Mouse (Mus musculus) stomach, embryonic 16.5 days (tissue): Measurements from ENCODE around the gene Cpz. TPM values are rescaled to one million over a fixed set of nuclear protein-coding genes. Genes with fewer than 3 reads are reported as not detected.

Experiments used
- ATAC-seq: fragments of 200-750 bp; cut with Nextera tagmentation; 2 replicates; pipeline ENCODE4 v1.8.0; 2017; ENCODE audit warnings: moderate number of reproducible peaks, moderate TSS enrichment; ENCODE audit not compliant: insufficient read depth, low FRiP score
- H3K27ac ChIP-seq: fragments of 300-500 bp; sonication (generic); 2 replicates; pipeline ENCODE4 v1.5.1; 2014; ENCODE audit warnings: low read length
- H3K27me3 ChIP-seq: fragments of 300-500 bp; sonication (generic); 2 replicates; pipeline ENCODE4 v1.6.1; 2014; ENCODE audit warnings: low read length, control low read depth, mixed read lengths; ENCODE audit not compliant: control insufficient read depth, insufficient read depth
- H3K36me3 ChIP-seq: fragments of 300-500 bp; sonication (generic); 2 replicates; pipeline ENCODE4 v1.6.1; 2014; ENCODE audit warnings: low read length; ENCODE audit not compliant: control insufficient read depth, insufficient read depth
- H3K4me1 ChIP-seq: fragments of 300-500 bp; sonication (generic); 2 replicates; pipeline ENCODE4 v1.6.1; 2014; ENCODE audit warnings: low read length, control low read depth, mixed read lengths; ENCODE audit not compliant: control insufficient read depth, insufficient read depth
- H3K4me2 ChIP-seq: fragments of 300-500 bp; sonication (generic); 2 replicates; pipeline ENCODE4 v1.6.1; 2014; ENCODE audit warnings: low read depth, low read length, mixed read lengths
- H3K4me3 ChIP-seq: fragments of 300-500 bp; sonication (generic); replicated peaks from 2 replicates; pipeline ENCODE4 v1.5.1; 2014; ENCODE audit warnings: mild to moderate bottlenecking, low read length
- H3K9ac ChIP-seq: fragments of 300-500 bp; sonication (generic); 2 replicates; pipeline ENCODE4 v1.6.1; 2014; ENCODE audit warnings: low read length
- H3K9me3 ChIP-seq: fragments of 300-500 bp; sonication (generic); replicated peaks from 2 replicates; pipeline ENCODE4 v1.6.1; 2016; ENCODE audit warnings: low read length, control low read depth; ENCODE audit not compliant: control insufficient read depth
- WGBS: fragments of 180-500 bp; shearing (Covaris S2); extraction: QIAGEN DNeasy Blood & Tissue Kit; methylation state at CpG from one replicate; pipeline ENCODE4 v1.1.7; 2014; 5-methylcytosine and 5-hydroxymethylcytosine counted together
- polyA plus RNA-seq: library from polyadenylated mRNA; unstranded; fragments of >200 nt; fragmentation: Nextera tagmentation; extraction: Ambion mirVana; gene quantifications from 2 replicates; pipeline ENCODE4 v1.2.1, GENCODE M21; 2015

Gene Cpz
- 11.1 and 12.9 TPM in 2 replicates for polyA plus RNA-seq

DNA sequence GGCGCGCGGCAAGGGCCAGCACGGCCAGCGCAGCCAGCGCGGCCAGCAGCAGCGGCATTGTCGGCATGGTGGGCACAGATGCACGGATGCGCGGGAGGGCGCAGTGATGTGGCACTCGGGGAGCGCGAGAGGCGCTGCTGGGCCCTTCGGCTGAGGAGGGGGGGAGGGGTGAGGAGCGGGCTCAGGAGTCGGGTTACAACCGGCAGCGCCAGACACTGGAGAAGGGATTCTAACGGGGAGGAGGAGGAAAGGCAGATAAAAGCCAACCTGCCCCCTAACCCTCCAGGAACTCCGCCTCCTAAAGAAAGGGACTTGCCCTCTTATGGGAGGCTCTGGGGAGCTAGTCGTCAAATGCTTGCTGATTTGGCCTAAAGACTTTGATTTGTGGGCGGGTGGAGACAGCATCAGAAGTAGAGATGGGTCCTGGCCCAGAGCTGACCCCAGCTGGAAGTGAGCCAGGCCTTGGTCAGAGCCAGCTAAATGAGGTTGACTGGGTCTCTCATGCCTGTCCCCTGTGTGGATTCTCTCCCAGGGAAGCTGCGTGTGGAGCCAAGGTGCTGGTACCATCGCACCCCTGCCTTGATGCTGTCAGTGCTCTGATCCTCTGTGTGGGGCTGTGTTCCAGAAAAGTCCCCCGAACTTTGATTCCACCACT lies at the start of gene Cpz:
Gene Cpz, minus strand, starts transcription at position 230 of the 655 bp plus-strand sequence.
- H3K36me3 ChIP-seq: no peaks in the 10 kb centered on the region
- ATAC-seq: peak; percentile 66; the same call in 1 of the 2 replicates
- no peaks in the 10 kb centered on the region for H3K9me3 ChIP-seq
- H3K4me1 ChIP-seq: peaks cover 5% of the 10 kb centered on the region; the same call in 1 of the 2 replicates
- peaks cover 15% of the 10 kb centered on the region for H3K27me3 ChIP-seq
- peak within 1 kb of the TSS; percentile 59 for H3K4me2 ChIP-seq
- 2% methylated on average over 29 of the region's 29 CpGs for WGBS
- no peak within 1 kb of the TSS for H3K27ac ChIP-seq
- H3K9ac ChIP-seq: peak within 1 kb of the TSS; percentile 63
- peak within 1 kb of the TSS; percentile 39 for H3K4me3 ChIP-seq

DNA sequence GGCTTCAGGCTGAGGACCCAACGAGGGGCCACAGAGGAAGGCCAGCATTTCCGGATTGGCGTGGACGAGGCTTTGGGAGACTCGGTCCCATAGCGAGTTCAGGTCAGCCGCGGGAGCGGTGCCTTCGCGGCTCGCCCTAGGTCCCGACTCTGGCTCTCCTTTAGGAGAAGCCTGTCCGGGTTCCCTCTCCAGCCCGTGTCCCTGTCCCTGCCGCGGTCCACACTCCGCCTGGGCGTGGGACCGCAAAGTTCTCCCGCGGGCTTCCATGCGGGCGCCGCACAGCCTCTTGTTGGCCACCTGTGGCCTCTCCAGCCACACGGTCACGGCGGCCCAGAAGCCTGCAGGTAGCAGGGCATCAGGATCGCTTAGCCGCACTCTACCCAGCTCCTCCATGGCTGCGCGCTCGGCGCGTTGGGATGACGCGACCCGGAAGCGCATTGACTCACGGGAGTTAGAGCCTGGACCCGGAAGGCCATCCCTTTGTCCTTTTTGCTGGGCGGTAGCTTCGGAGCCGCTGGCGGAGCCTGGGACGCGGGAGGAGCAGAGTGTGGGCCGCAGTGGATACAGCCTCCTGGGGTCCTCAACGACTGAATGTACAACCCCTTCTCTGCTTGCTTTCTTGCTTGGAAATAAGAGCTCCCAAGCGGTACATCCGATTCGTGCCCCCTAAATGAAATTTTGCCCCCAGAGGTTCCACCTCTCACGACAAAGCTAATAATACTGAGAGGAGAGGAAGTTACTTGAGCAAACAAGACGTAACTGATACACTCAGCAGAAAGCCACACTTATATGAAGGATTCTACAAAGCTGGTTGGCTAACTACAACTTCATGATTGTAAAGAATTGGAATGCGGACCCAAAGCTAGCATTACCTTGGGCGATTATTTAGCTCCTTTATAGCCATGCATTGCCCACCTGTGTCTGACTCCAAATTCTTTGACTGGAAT lies 49.4 kb upstream of the Cpz start, which contains the start of gene Trmt44:
Gene Trmt44, minus strand, starts transcription at position 418 of the 947 bp plus-strand sequence.
- Histone ChIP-seq H3K9me3 (no peaks in the 10 kb centered on the region), H3K27ac (peak within 1 kb of the TSS; percentile 79), H3K9ac (peak within 1 kb of the TSS; percentile 90), H3K27me3 (no peaks in the 10 kb centered on the region), H3K4me1 (peaks cover 12% of the 10 kb centered on the region), H3K4me3 (peak within 1 kb of the TSS; percentile 78), H3K4me2 (peak within 1 kb of the TSS; percentile 85), H3K36me3 (peaks cover 16% of the 10 kb centered on the region)
- peak; percentile 96 for ATAC-seq
- WGBS: 3% methylated on average over 56 of the region's 56 CpGs

DNA sequence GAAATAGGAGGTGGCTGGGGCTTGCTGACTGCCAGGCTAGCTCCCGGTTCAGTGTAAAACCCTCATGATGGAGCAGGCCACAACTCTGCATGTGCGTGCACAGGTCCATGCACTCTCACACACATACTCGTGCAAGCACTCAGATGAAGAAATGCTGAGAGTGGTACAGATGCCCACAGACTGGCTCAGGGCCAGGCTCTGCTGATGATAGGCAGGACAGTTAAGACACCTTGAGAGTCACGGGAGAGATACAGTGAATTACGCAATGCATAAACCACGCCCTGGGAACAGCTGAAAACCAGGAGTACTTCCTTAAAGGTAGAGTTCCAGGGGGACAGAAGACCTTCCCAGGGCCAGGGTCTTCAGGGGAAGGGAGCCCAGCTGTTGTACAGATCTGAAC lies 46.0 kb upstream of the Cpz start:
- Histone ChIP-seq H3K4me3 (no peak overlapping the region), H3K9me3 (no peaks in the 10 kb centered on the region), H3K4me1 (peaks cover 12% of the 10 kb centered on the region), H3K36me3 (peaks cover 22% of the 10 kb centered on the region), H3K4me2 (no peak overlapping the region), H3K9ac (no peak overlapping the region), H3K27me3 (no peaks in the 10 kb centered on the region), H3K27ac (no peak overlapping the region)
- no peak for ATAC-seq
- 82% methylated on average over 6 of the region's 6 CpGs for WGBS

DNA sequence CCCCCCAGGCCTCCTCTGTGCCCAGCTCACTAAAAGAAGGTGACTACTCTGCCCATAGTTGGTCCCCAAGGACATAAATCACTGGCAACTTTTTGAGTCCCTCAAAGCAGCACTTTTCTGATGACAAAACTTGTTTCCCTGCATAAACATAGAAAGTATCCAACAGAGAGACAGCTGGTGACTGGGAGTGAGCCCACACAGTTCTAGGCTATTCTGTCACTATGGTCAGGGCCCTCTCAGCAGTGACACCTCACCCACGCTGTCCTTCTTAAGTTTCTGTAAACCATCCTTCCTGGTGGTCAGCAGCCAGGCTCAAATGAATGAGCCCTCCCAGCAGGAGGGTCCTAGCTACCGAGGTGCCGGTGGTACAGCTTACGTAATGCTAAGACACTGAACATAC lies 41.1 kb upstream of the Cpz start:
- 87% methylated on average over 4 of the region's 4 CpGs for WGBS
- Histone ChIP-seq H3K4me2 (no peak overlapping the region), H3K4me3 (no peak overlapping the region), H3K9ac (no peak overlapping the region), H3K4me1 (no peaks in the 10 kb centered on the region), H3K9me3 (no peaks in the 10 kb centered on the region), H3K27me3 (no peaks in the 10 kb centered on the region), H3K36me3 (peaks cover 34% of the 10 kb centered on the region), H3K27ac (no peak overlapping the region)
- ATAC-seq: no peak

DNA sequence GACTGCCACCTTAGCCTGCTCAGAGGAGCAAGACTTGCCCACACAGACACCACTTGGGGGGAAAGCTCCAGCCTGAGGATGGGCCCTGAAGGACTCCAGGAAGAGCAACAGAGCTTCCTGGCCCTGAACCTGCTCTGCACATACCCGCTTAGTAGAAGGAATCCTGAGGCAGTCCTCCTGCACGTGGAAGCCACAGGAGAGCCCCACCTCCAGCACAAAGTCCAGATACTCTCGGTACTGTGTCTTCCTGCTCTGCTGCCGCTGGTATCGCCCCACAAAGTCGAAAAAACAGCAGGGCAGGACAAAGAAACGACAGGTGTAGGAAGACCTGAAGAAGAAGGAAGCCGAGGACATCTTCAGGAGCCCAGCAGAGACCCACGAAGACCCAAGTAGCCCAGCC lies 39.7 kb upstream of the Cpz start:
- no peak overlapping the region for H3K4me2 ChIP-seq
- H3K4me1 ChIP-seq: no peaks in the 10 kb centered on the region
- H3K9me3 ChIP-seq: no peaks in the 10 kb centered on the region
- H3K9ac ChIP-seq: no peak overlapping the region
- no peak for ATAC-seq
- 89% methylated on average over 9 of the region's 9 CpGs for whole genome bisulfite sequencing
- no peak overlapping the region for H3K4me3 ChIP-seq
- H3K27ac ChIP-seq: no peak overlapping the region
- no peaks in the 10 kb centered on the region for H3K27me3 ChIP-seq
- H3K36me3 ChIP-seq: peaks cover 32% of the 10 kb centered on the region

DNA sequence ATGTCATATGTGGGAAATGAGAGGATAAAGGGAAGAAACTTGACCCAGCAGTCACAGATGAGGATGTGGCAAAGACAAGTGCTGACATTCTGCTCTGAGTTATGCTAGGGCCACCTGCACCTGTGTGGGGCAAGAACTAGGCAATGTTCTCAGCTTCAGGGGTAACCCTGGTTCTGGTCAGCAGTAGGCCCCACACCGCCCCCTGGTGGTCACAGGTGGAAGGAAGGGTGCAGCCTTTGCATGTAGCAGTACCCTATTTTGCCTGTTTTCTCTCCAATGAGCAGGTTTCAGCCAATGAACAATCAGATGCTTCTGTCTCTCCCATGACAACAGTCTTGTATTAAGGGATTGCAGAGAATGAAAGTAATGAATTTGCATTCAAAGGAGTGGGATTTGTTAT lies 38.0 kb upstream of the Cpz start:
- Histone ChIP-seq H3K9ac (no peak overlapping the region), H3K4me1 (no peaks in the 10 kb centered on the region), H3K4me3 (no peak overlapping the region), H3K27ac (no peak overlapping the region), H3K27me3 (no peaks in the 10 kb centered on the region), H3K36me3 (peaks cover 28% of the 10 kb centered on the region), H3K9me3 (no peaks in the 10 kb centered on the region), H3K4me2 (no peak overlapping the region)
- WGBS: 0% methylated on average over 1 of the region's 1 CpGs
- no peak; the same call in 1 of the 2 replicates for ATAC-seq

DNA sequence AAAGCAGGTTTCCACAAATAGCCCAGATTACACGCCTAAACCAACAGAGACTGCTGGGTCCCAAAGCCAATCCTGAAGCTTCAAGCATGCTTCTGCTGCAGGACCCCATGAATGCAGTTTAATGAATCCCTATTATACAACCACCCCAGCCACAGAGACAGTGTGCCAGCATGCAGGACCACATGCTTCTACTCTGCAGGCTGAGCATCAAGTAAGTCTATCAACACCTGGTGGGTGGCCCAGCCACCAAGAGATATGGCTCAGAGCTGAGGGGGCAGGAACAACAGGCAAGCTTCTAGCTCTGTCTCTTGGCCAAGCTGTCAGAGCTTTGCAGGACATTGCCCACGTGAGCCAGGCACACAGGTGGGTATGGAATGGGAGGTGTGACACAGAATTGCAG lies 37.1 kb upstream of the Cpz start:
- no peak overlapping the region for H3K4me3 ChIP-seq
- no peak overlapping the region for H3K4me2 ChIP-seq
- H3K9me3 ChIP-seq: no peaks in the 10 kb centered on the region
- H3K27me3 ChIP-seq: no peaks in the 10 kb centered on the region
- H3K36me3 ChIP-seq: peaks cover 24% of the 10 kb centered on the region
- 92% methylated on average over 2 of the region's 2 CpGs for WGBS
- no peak for ATAC-seq
- H3K27ac ChIP-seq: no peak overlapping the region
- no peak overlapping the region for H3K9ac ChIP-seq
- no peaks in the 10 kb centered on the region for H3K4me1 ChIP-seq

DNA sequence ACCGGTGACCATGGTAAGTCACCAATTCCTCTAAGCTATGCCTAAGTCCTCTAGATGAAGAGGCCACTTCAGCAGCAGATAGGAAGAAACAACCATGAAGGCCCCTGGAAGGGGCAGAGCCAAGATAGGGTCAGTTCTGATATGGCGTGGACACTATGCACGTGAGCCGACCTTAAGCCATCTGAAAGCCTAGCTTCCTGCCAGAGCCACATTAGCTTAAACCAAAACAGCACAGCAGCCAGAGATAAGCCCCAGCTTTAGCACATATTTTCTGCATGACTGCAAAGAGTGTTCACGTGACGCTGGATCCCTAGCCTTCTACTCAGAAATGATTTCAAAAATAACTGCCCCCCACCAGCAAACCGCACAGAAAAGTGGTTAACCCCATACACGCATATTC lies 33.9 kb upstream of the Cpz start:
- Histone ChIP-seq H3K36me3 (peaks cover 16% of the 10 kb centered on the region; the same call in 1 of the 2 replicates), H3K4me1 (no peaks in the 10 kb centered on the region), H3K27me3 (no peaks in the 10 kb centered on the region), H3K4me2 (no peak overlapping the region), H3K9me3 (no peaks in the 10 kb centered on the region), H3K27ac (no peak overlapping the region), H3K9ac (no peak overlapping the region), H3K4me3 (no peak overlapping the region)
- 73% methylated on average over 8 of the region's 8 CpGs for WGBS
- ATAC-seq: no peak
